Mouse (Mus musculus) lung, postnatal 0 days (tissue): ENCODE data around the gene Rhpn2. TPM values are rescaled to one million over a fixed set of nuclear protein-coding genes. Genes with fewer than 3 reads are reported as not detected.

Experiments
- ATAC-seq: fragments of 200-750 bp; cut with Nextera tagmentation; 2 replicates; pipeline ENCODE4 v1.8.0; 2017; ENCODE audit warnings: moderate library complexity
- DNase-seq: peaks from one replicate; pipeline ENCODE4 v3.0.0-alpha.2; 2016; ENCODE audit warnings: low spot score
- H3K27ac ChIP-seq: fragments of 300-500 bp; sonication (generic); 2 replicates; pipeline ENCODE4 v1.5.1; 2014; ENCODE audit warnings: antibody characterized with exemption, mild to moderate bottlenecking, low read length, mixed read lengths
- H3K27me3 ChIP-seq: fragments of 300-500 bp; sonication (generic); replicated peaks from 2 replicates; pipeline ENCODE4 v1.6.1; 2014; ENCODE audit warnings: low read length, mixed read lengths; ENCODE audit not compliant: insufficient read depth
- H3K36me3 ChIP-seq: fragments of 300-500 bp; sonication (generic); 2 replicates; pipeline ENCODE4 v1.6.1; 2014; ENCODE audit warnings: low read length, mixed read lengths; ENCODE audit not compliant: insufficient read depth
- H3K4me1 ChIP-seq: fragments of 300-500 bp; sonication (generic); 2 replicates; pipeline ENCODE4 v1.6.1; 2014; ENCODE audit warnings: antibody characterized with exemption, low read depth, low read length, mixed read lengths; ENCODE audit not compliant: insufficient read depth
- H3K4me2 ChIP-seq: fragments of 300-500 bp; sonication (generic); replicated peaks from 2 replicates; pipeline ENCODE4 v1.6.1; 2014; ENCODE audit warnings: low read depth, mild to moderate bottlenecking, low read length, moderate library complexity, mixed read lengths
- H3K4me3 ChIP-seq: fragments of 300-500 bp; sonication (generic); 2 replicates; pipeline ENCODE4 v1.5.1; 2014; ENCODE audit warnings: low read depth, low read length
- H3K9ac ChIP-seq: fragments of 300-500 bp; sonication (generic); replicated peaks from 2 replicates; pipeline ENCODE4 v1.6.1; 2014; ENCODE audit warnings: low read depth, mild to moderate bottlenecking
- H3K9me3 ChIP-seq: fragments of 300-500 bp; sonication (generic); 2 replicates; pipeline ENCODE4 v1.6.1; 2016; ENCODE audit warnings: low read length, mixed read lengths
- CTCF ChIP-seq: IDR thresholded peaks from 2 replicates; pipeline ENCODE4 v1.5.1; 2016; ENCODE audit warnings: antibody characterized with exemption, mild to moderate bottlenecking
- EP300 ChIP-seq: IDR thresholded peaks from 2 replicates; pipeline ENCODE4 v1.6.1; 2016; ENCODE audit warnings: antibody characterized with exemption, mild to moderate bottlenecking, control low read depth
- WGBS: fragments of 180-500 bp; shearing (Covaris S2); extraction: QIAGEN DNeasy Blood & Tissue Kit; methylation state at CpG from one replicate; pipeline ENCODE4 v1.1.7; 2014; 5-methylcytosine and 5-hydroxymethylcytosine counted together
- polyA plus RNA-seq: library from polyadenylated mRNA; unstranded; fragments of >200 nt; fragmentation: Nextera tagmentation; extraction: Ambion mirVana; gene quantifications from 2 replicates; pipeline ENCODE4 v1.2.1, GENCODE M21; 2015

Gene Rhpn2
- polyA plus RNA-seq, 1 experiment from 2014 or later = 4.6 TPM

DNA sequence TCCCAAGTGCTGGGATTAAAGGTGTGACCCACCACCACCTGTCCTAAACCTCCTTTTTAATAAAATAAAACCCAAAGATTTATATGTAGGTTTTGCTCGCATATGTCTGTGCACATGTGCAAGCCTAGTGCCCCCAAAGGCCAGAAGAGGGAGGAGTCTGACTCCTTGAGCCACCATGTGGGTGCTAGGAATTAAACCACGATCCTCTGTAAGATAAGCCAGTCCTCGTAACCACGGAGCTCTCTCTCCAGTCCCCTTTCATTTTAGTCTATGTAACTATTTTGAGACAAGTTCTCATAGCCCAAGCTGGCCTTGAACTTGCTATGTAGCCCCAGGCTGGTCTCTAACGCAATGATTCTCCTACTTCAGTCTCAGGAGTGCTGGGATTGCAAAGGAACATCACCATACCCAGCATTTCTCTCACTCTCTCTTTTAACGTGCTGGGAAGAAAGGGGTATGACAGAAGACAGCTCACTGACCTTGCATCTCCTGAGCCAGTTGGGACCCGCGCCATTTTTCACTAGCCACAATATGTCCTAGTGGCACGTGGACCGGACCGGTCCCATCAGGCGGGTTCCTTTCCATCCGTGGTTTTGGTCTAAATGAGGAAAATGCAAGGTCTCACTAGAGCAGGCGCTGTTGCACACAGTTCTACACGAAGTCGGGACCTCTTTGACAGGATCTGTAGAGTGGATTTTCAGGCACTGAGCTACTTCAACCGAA, 61.9 kb downstream of the Rhpn2 start:
- TF ChIP-seq CTCF (no peak; the same call in 1 of the 2 replicates), EP300 (no peak)
- peak overlapping the region; percentile 59 for H3K4me2 ChIP-seq
- H3K27ac ChIP-seq = 0 out of 2 replicates have a peak overlapping the region, but pooled peaks have one; percentile 23
- peak overlapping the region; percentile 48 for H3K9ac ChIP-seq
- no peaks in the 10 kb centered on the region for H3K9me3 ChIP-seq
- 0 out of 2 replicates have a peak, but pooled peaks cover 4% of the 10 kb centered on the region for H3K36me3 ChIP-seq
- no peak for ATAC-seq
- H3K4me3 ChIP-seq = peak overlapping the region; percentile 68
- peaks cover 14% of the 10 kb centered on the region; the same call in 1 of the 2 replicates for H3K4me1 ChIP-seq
- no peaks in the 10 kb centered on the region for H3K27me3 ChIP-seq
- no peak for DNase-seq
- 8% methylated on average over 17 of the region's 17 CpGs for WGBS

- H3K9me3 ChIP-seq = no peaks in the 10 kb centered on the region
- 0 out of 2 replicates have a peak within 1 kb of the TSS, but pooled peaks have one; percentile 23 for H3K27ac ChIP-seq
- no peak for TF ChIP-seq EP300
- no peak for TF ChIP-seq CTCF
Measured at GRCm38 (mm10) chr7:35396542-35397168, 62.7 kb downstream of the Rhpn2 start, which contains the start of the genes Faap24 and Cep89. Gene Faap24, minus strand, starts transcription at chr7:35396836. Gene Cep89, plus strand, starts transcription at chr7:35397035.

DNA sequence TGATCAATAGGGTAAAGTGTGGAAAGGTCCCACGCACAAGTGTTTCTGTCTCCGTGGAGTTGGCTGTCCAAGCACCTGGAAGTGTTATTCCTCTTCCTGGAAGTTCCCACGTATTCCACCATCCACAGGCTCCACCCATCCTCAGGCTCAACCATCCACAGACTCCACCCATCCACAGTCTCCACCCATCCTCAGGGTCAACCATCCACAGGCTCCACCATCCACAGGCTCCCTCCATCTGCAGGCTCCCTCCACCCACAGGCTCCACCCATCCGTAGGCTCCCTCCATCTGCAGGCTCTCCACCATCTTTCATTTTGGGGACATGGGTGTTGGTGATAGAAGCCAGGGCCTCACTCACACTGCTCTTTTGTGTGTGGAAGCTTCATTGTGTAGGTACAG, 67.2 kb downstream of the Rhpn2 start:
- ATAC-seq (no peak), DNase-seq (no peak)
- WGBS = 86% methylated on average over 4 of the region's 4 CpGs
- no peaks in the 10 kb centered on the region for H3K9me3 ChIP-seq
- no peak overlapping the region for H3K4me3 ChIP-seq
- H3K4me2 ChIP-seq = no peak overlapping the region
- peaks cover 9% of the 10 kb centered on the region; the same call in 1 of the 2 replicates for H3K4me1 ChIP-seq
- peaks cover 13% of the 10 kb centered on the region; the same call in 1 of the 2 replicates for H3K36me3 ChIP-seq
- H3K9ac ChIP-seq = no peak overlapping the region
- no peak overlapping the region for H3K27ac ChIP-seq
- no peaks in the 10 kb centered on the region for H3K27me3 ChIP-seq
- TF ChIP-seq EP300 (no peak), CTCF (no peak)

More at GRCm38 (mm10) chr7:35396542-35397168, 62.7 kb downstream of the Rhpn2 start, which contains the start of the genes Faap24 and Cep89:
- peak; percentile 98 for DNase-seq
- peak within 1 kb of the TSS; percentile 59 for H3K4me2 ChIP-seq
- H3K36me3 ChIP-seq = 0 out of 2 replicates have a peak, but pooled peaks cover 4% of the 10 kb centered on the region
- peak within 1 kb of the TSS; percentile 48 for H3K9ac ChIP-seq
- no peaks in the 10 kb centered on the region for H3K27me3 ChIP-seq
- WGBS = under 1% methylated on average over 28 of the region's 28 CpGs
- ATAC-seq = peak; percentile 98
- H3K4me1 ChIP-seq = peaks cover 14% of the 10 kb centered on the region; the same call in 1 of the 2 replicates
- H3K4me3 ChIP-seq = peak within 1 kb of the TSS; percentile 68

- no peaks in the 10 kb centered on the region for H3K9me3 ChIP-seq
- no peaks in the 10 kb centered on the region for H3K4me1 ChIP-seq
- H3K27me3 ChIP-seq = no peaks in the 10 kb centered on the region
- TF ChIP-seq EP300 = no peak
- TF ChIP-seq CTCF = no peak
- WGBS = 48% methylated on average over 5 of the region's 5 CpGs
- peaks cover 8% of the 10 kb centered on the region; the same call in 1 of the 2 replicates for H3K36me3 ChIP-seq
- no peak overlapping the region for H3K27ac ChIP-seq
- DNase-seq (no peak), ATAC-seq (no peak)
- H3K9ac ChIP-seq = no peak overlapping the region
- H3K4me3 ChIP-seq = no peak overlapping the region
- no peak overlapping the region for H3K4me2 ChIP-seq
Measured at GRCm38 (mm10) chr7:35415226-35415625, 81.3 kb downstream of the Rhpn2 start.

DNA sequence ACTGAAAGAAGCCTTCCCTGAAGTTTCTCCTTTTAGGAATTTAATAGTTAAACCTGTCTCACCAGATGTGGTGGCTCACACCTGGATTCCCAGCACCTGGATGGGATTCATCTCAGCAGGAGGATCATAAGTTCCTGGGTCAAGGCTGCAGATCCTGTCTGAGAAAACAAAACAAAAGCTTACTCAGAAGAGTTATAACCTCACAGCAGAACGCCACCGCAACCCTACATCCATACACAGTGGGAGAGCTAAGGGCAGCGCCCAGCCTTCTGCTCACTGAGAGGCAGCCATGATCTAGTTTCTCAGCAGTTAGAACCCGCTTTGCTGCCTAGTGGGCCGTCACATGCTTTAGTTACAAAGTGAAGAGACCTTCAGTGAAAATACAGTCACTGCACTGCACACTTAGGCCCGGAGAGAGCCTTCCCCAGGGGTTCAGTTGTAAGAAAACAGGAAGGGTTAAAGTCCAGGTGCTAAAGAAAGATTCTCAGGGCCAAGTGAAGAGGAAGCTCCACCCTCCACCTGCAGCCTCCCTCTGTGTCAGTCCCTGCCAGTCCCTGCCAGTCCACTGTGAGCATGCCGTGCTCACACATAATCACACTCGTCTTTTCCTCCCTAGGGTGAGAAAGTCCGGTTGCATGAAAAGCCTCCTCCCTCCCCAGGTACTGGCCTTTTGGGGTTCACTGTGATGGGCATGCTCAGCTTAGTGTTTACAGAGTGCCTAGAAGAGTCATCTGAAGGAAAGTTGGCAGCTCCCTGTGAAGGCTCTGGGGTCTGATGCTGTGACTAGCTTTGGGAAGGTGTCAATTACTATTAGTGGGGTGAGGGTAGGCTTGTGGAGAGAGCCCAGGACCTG, 82.1 kb downstream of the Rhpn2 start:
- Histone ChIP-seq H3K36me3 (0 out of 2 replicates have a peak, but pooled peaks cover under 1% of the 10 kb centered on the region), H3K27me3 (no peaks in the 10 kb centered on the region), H3K9me3 (no peaks in the 10 kb centered on the region), H3K4me1 (no peaks in the 10 kb centered on the region), H3K4me3 (no peak overlapping the region), H3K9ac (no peak overlapping the region), H3K4me2 (no peak overlapping the region), H3K27ac (no peak overlapping the region)
- ATAC-seq = no peak
- 76% methylated on average over 9 of the region's 9 CpGs for WGBS
- TF ChIP-seq EP300 = no peak
- no peak for TF ChIP-seq CTCF
- DNase-seq = no peak

- TF ChIP-seq EP300 (no peak), CTCF (no peak)
- H3K27ac ChIP-seq = no peak overlapping the region
- DNase-seq (no peak), ATAC-seq (no peak)
- no peak overlapping the region for H3K4me2 ChIP-seq
- no peaks in the 10 kb centered on the region for H3K9me3 ChIP-seq
- H3K36me3 ChIP-seq = no peaks in the 10 kb centered on the region
- no peak overlapping the region for H3K4me3 ChIP-seq
- no peaks in the 10 kb centered on the region for H3K27me3 ChIP-seq
- no peak overlapping the region for H3K9ac ChIP-seq
- no peaks in the 10 kb centered on the region for H3K4me1 ChIP-seq
- WGBS = 60% methylated on average over 5 of the region's 5 CpGs
Measured at GRCm38 (mm10) chr7:35416654-35416948, 82.6 kb downstream of the Rhpn2 start.
